Mouse (Mus musculus) intestine, embryonic 16.5 days (tissue): ENCODE data around the gene Focad. TPM values are rescaled to one million over a fixed set of nuclear protein-coding genes. Genes with fewer than 3 reads are reported as not detected.

Experiments used
- ATAC-seq: fragments of 200-750 bp; cut with Nextera tagmentation; 2 replicates; pipeline ENCODE4 v1.8.0; 2017; ENCODE audit warnings: moderate TSS enrichment, moderate library complexity
- H3K27ac ChIP-seq: fragments of 300-500 bp; sonication (generic); 2 replicates; pipeline ENCODE4 v1.5.1; 2014; ENCODE audit warnings: mild to moderate bottlenecking, low read length
- H3K27me3 ChIP-seq: fragments of 300-500 bp; sonication (generic); replicated peaks from 2 replicates; pipeline ENCODE4 v1.6.1; 2014; ENCODE audit warnings: low read length, control low read depth, mixed read lengths; ENCODE audit not compliant: control insufficient read depth, insufficient read depth
- H3K36me3 ChIP-seq: fragments of 300-500 bp; sonication (generic); 2 replicates; pipeline ENCODE4 v1.6.1; 2014; ENCODE audit warnings: low read length, control low read depth; ENCODE audit not compliant: control insufficient read depth, insufficient read depth
- H3K4me1 ChIP-seq: fragments of 300-500 bp; sonication (generic); 2 replicates; pipeline ENCODE4 v1.6.1; 2014; ENCODE audit warnings: low read length, control low read depth, mixed read lengths; ENCODE audit not compliant: control insufficient read depth, insufficient read depth
- H3K4me2 ChIP-seq: fragments of 300-500 bp; sonication (generic); 2 replicates; pipeline ENCODE4 v1.6.1; 2014; ENCODE audit warnings: low read depth, low read length, control low read depth
- H3K4me3 ChIP-seq: fragments of 300-500 bp; sonication (generic); 2 replicates; pipeline ENCODE4 v1.5.1; 2014; ENCODE audit warnings: mild to moderate bottlenecking, low read length
- H3K9ac ChIP-seq: fragments of 300-500 bp; sonication (generic); 2 replicates; pipeline ENCODE4 v1.6.1; 2014; ENCODE audit warnings: low read depth, low read length
- H3K9me3 ChIP-seq: fragments of 300-500 bp; sonication (generic); 2 replicates; pipeline ENCODE4 v1.6.1; 2016; ENCODE audit warnings: low read length, control low read depth; ENCODE audit not compliant: control insufficient read depth
- WGBS: fragments of 180-500 bp; shearing (Covaris S2); extraction: QIAGEN DNeasy Blood & Tissue Kit; methylation state at CpG from one replicate; pipeline ENCODE4 v1.1.7; 2014; 5-methylcytosine and 5-hydroxymethylcytosine counted together
- polyA plus RNA-seq: library from polyadenylated mRNA; unstranded; fragments of >200 nt; fragmentation: Nextera tagmentation; extraction: Ambion mirVana; gene quantifications from 2 replicates; pipeline ENCODE4 v1.2.1, GENCODE M21; 2015

Focad gene
- polyA plus RNA-seq, 1 experiment from 2014 or later = 11.2 TPM

DNA sequence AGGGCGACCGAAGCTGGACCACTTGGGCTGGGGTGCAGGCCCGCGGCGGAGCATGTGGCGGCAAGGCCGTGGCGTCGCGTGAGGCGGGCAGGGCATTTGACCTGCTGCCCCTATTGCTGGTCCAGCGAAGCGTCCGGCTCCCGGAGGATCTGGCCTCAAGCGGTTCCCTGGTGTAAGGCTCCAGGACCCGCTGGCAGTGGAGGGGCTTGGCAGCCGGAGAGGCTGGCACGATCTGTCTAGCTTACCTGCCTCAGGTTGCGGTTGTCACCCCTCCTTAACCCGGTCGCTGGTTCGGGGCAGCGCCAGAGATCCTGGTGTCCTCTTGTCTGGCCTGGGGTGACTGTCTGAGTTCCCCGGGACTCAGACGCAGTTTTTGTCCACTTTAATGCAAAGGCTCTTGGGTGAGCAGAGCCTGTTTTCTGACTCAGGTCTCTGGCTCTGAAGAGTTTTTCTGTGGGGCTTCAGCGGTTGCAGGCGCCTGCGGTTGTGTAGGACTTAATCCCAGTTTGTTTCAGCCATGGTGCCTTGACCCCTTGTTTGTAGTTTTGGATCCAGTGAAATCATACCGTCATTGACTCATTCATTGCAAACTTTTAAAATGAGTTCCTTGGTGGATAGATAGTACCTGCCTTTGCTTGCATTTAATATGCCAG is 465 bp downstream of the Focad start:
- WGBS = under 1% methylated on average over 30 of the region's 30 CpGs
- H3K9me3 ChIP-seq = no peaks in the 10 kb centered on the region
- peak overlapping the region; percentile 92 for H3K4me2 ChIP-seq
- H3K4me3 ChIP-seq = peak overlapping the region; percentile 87
- H3K36me3 ChIP-seq = no peaks in the 10 kb centered on the region
- peak overlapping the region; percentile 91 for H3K9ac ChIP-seq
- peaks cover 4% of the 10 kb centered on the region for H3K4me1 ChIP-seq
- H3K27me3 ChIP-seq = no peaks in the 10 kb centered on the region
- peak overlapping the region; percentile 21; the same call in 1 of the 2 replicates for H3K27ac ChIP-seq
- peak; percentile 72 for ATAC-seq

GRCm38 (mm10) chr4:88095693-88096092 is 1.3 kb downstream of the Focad start:
- Histone ChIP-seq H3K9me3 (no peaks in the 10 kb centered on the region), H3K36me3 (no peaks in the 10 kb centered on the region), H3K27ac (no peak overlapping the region), H3K9ac (no peak overlapping the region), H3K4me2 (no peak overlapping the region), H3K4me3 (no peak overlapping the region), H3K4me1 (peaks cover 4% of the 10 kb centered on the region), H3K27me3 (no peaks in the 10 kb centered on the region)
- no peak for ATAC-seq
- WGBS = 80% methylated on average over 2 of the region's 2 CpGs

GRCm38 (mm10) chr4:88108585-88108984 is 14.2 kb downstream of the Focad start:
- H3K4me1 ChIP-seq = no peaks in the 10 kb centered on the region
- no peaks in the 10 kb centered on the region for H3K27me3 ChIP-seq
- no peak overlapping the region for H3K4me2 ChIP-seq
- ATAC-seq = no peak
- H3K36me3 ChIP-seq = no peaks in the 10 kb centered on the region
- no peaks in the 10 kb centered on the region for H3K9me3 ChIP-seq
- no peak overlapping the region for H3K4me3 ChIP-seq
- no peak overlapping the region for H3K27ac ChIP-seq
- WGBS = 56% methylated on average over 3 of the region's 3 CpGs
- H3K9ac ChIP-seq = no peak overlapping the region

DNA sequence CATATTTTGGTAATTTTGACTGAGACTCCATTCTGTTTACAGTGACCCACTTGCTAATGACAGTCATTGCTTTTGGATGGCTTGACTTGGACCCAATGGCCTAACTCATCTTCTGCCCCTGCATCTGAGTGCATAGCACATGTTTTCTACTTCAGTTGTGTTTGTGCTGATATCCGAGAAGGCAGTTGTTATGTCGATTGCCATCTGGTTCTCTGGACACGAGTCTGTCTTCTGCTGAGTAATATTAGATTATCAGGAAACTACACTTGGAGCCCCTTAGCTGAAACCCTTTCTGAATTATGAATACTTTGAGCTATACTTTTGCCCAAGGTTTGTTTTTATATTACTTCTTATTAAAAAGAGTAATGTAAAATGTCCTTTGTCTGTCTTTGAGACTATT is 22.9 kb downstream of the Focad start:
- no peak overlapping the region for H3K27ac ChIP-seq
- no peaks in the 10 kb centered on the region for H3K9me3 ChIP-seq
- no peaks in the 10 kb centered on the region for H3K27me3 ChIP-seq
- no peak for ATAC-seq
- no peaks in the 10 kb centered on the region for H3K36me3 ChIP-seq
- no peaks in the 10 kb centered on the region for H3K4me1 ChIP-seq
- WGBS = 66% methylated on average over 3 of the region's 3 CpGs
- no peak overlapping the region for H3K9ac ChIP-seq
- no peak overlapping the region for H3K4me2 ChIP-seq
- H3K4me3 ChIP-seq = no peak overlapping the region

DNA sequence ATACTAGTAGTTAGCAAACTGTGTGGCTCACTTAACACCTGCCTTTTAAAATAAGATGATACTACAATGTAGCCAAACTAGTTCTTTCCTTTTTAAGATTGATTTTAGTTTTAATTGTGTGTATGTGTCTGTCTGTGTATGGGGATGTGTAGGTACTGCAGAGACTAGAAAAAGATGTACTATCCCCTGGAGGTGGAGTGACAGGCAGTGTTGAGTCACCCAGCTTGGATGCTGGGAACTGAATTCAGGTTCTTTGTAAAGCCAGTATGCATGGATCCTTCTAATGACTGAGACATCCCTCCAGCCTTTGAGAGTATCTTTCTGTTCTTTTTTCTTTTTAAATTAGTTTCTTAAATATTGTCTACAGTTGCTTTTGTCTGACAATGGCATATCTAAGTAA is 23.5 kb downstream of the Focad start:
- no peaks in the 10 kb centered on the region for H3K4me1 ChIP-seq
- no peak overlapping the region for H3K27ac ChIP-seq
- no peak for ATAC-seq
- H3K4me3 ChIP-seq = no peak overlapping the region
- no peaks in the 10 kb centered on the region for H3K9me3 ChIP-seq
- H3K36me3 ChIP-seq = no peaks in the 10 kb centered on the region
- no peaks in the 10 kb centered on the region for H3K27me3 ChIP-seq
- no peak overlapping the region for H3K9ac ChIP-seq
- no peak overlapping the region for H3K4me2 ChIP-seq

DNA sequence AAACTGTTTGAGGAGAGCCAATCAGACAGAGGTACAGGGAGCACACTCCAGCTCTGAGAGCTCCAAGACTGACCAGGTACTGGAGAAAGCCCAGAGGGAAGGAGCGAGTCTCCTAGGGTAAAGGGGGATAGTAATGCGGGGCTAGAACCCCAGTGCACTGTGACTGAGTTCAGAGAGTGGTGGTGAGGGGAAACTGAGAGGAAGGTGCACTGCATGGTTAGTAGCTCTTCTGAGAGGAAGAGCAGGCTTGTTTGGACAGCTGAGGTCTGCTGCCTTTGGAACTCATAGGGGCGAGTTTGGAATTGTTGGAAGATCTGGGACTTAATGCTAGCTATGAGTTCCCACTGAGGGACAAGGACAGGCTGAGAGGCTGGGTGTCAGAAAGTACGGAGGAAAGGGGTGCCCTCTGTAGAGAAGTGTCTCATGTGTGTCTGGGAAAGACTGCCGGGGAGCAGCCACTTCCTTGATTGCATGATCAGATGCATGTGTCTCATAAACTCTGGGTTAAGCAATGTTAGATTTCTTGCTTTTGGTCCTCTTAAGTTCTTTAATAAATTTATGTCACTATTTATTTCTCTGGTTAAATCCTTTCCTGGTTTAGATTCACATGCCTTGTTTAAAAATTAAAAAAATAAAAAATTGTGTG is 24.4 kb downstream of the Focad start:
- ATAC-seq = no peak
- H3K27ac ChIP-seq = no peak overlapping the region
- WGBS = 81% methylated on average over 5 of the region's 5 CpGs
- no peak overlapping the region for H3K4me3 ChIP-seq
- H3K4me2 ChIP-seq = no peak overlapping the region
- H3K4me1 ChIP-seq = no peaks in the 10 kb centered on the region
- no peaks in the 10 kb centered on the region for H3K36me3 ChIP-seq
- H3K9ac ChIP-seq = no peak overlapping the region
- H3K9me3 ChIP-seq = no peaks in the 10 kb centered on the region
- no peaks in the 10 kb centered on the region for H3K27me3 ChIP-seq

DNA sequence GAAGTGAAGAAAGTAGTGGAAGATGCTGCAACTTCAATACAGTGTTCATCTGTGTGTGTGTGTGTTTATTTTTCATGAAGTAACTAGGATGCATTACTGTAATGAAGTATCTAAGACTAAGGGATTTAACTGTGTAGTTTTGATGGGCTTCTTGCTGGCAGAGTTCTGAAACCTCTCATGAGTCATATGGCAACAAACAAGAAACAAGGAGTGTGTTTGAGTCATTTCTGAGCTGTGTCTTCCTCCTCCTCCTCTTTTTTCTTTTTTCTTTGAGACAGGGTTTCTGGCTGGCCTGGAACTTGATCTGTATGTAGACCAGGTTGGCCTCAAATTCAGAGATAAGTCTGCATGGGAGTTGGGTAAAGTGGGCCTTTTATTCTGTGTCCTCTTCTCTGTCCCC is 25.7 kb downstream of the Focad start:
- Histone ChIP-seq H3K27me3 (no peaks in the 10 kb centered on the region), H3K36me3 (no peaks in the 10 kb centered on the region), H3K4me3 (no peak overlapping the region), H3K9me3 (no peaks in the 10 kb centered on the region), H3K27ac (no peak overlapping the region), H3K9ac (no peak overlapping the region), H3K4me1 (no peaks in the 10 kb centered on the region), H3K4me2 (no peak overlapping the region)
- no peak for ATAC-seq

DNA sequence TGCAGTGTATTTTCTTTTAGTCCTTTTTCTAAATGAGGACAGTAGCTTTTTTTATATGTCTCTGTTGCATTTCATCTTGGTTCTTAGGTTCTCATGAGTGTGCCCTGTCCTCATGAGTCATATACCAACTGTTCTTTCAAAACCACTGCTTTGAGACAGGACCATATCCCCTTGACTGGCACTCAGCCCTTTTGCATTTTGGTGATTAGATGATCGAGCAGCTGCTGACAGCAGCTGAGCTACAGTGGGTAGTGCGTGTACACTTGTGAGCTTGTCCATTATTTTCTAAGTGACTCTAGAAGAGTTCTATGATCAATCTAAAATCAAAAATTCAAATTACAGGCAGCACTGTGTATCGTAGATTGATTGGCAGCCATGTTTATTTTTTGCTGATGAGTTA is 28.0 kb downstream of the Focad start:
- Histone ChIP-seq H3K36me3 (no peaks in the 10 kb centered on the region), H3K4me2 (no peak overlapping the region), H3K9me3 (no peaks in the 10 kb centered on the region), H3K4me3 (no peak overlapping the region), H3K27ac (no peak overlapping the region), H3K9ac (no peak overlapping the region), H3K27me3 (no peaks in the 10 kb centered on the region), H3K4me1 (no peaks in the 10 kb centered on the region)
- no peak for ATAC-seq
- WGBS = 91% methylated on average over 3 of the region's 3 CpGs

- 39% methylated on average over 2 of the region's 2 CpGs for WGBS
- no peak for ATAC-seq
- Histone ChIP-seq H3K27me3 (no peaks in the 10 kb centered on the region), H3K4me1 (no peaks in the 10 kb centered on the region), H3K4me2 (no peak overlapping the region), H3K4me3 (no peak overlapping the region), H3K9ac (no peak overlapping the region), H3K9me3 (no peaks in the 10 kb centered on the region), H3K27ac (no peak overlapping the region), H3K36me3 (no peaks in the 10 kb centered on the region)
Measured at GRCm38 (mm10) chr4:88135936-88136335, 41.5 kb downstream of the Focad start.

- no peak overlapping the region for H3K4me2 ChIP-seq
- H3K9me3 ChIP-seq = no peaks in the 10 kb centered on the region
- H3K36me3 ChIP-seq = no peaks in the 10 kb centered on the region
- no peaks in the 10 kb centered on the region for H3K4me1 ChIP-seq
- H3K9ac ChIP-seq = no peak overlapping the region
- H3K4me3 ChIP-seq = no peak overlapping the region
- no peak for ATAC-seq
- 56% methylated on average over 4 of the region's 4 CpGs for WGBS
- no peak overlapping the region for H3K27ac ChIP-seq
- no peaks in the 10 kb centered on the region for H3K27me3 ChIP-seq
Measured at GRCm38 (mm10) chr4:88136528-88136927, 42.1 kb downstream of the Focad start.
